Mouse (Mus musculus) monocyte, adult 2 months (primary cell): ENCODE results near the gene Crispld2.

Source experiments
- DNase-seq, 2 experiments: peaks; one replicate each; pipeline ENCODE4 v3.0.0; 2022; ENCODE audit warnings: low spot score in 2 of 2, low read depth in 1 of 2

Gene Crispld2

GRCm38 (mm10) chr8:120063326-120063725, 71.1 kb downstream of the Crispld2 start:
- DNase-seq = no peak

GRCm38 (mm10) chr8:120065611-120066010, 73.4 kb downstream of the Crispld2 start:
- DNase-seq = no peak

- no peak for DNase-seq
Measured at GRCm38 (mm10) chr8:120066226-120066625, 74.0 kb downstream of the Crispld2 start.

- no peak for DNase-seq
Measured at GRCm38 (mm10) chr8:120067936-120068668, 75.9 kb downstream of the Crispld2 start.

GRCm38 (mm10) chr8:120071684-120072083, 79.4 kb downstream of the Crispld2 start:
- DNase-seq = peak in 1 of 2 experiments; percentile 54

GRCm38 (mm10) chr8:120072259-120072658, 80.0 kb downstream of the Crispld2 start:
- DNase-seq = no peak

- no peak for DNase-seq
Measured at GRCm38 (mm10) chr8:120072827-120073226, 80.6 kb downstream of the Crispld2 start.

- DNase-seq = no peak
Measured at GRCm38 (mm10) chr8:120074516-120074915, 82.3 kb downstream of the Crispld2 start.

GRCm38 (mm10) chr8:120075347-120075746, 83.1 kb downstream of the Crispld2 start:
- DNase-seq = no peak

- peak in 1 of 2 experiments; percentile 52 for DNase-seq
Measured at GRCm38 (mm10) chr8:120078080-120078479, 85.8 kb downstream of the Crispld2 start.

GRCm38 (mm10) chr8:120079361-120079760, 87.1 kb downstream of the Crispld2 start:
- DNase-seq = no peak

- DNase-seq = no peak
Measured at GRCm38 (mm10) chr8:120083261-120083660, 91.0 kb downstream of the Crispld2 start.

- no peak for DNase-seq
Measured at GRCm38 (mm10) chr8:120084783-120085182, 92.5 kb downstream of the Crispld2 start.

- DNase-seq = no peak
Measured at GRCm38 (mm10) chr8:120089511-120089910, 97.3 kb downstream of the Crispld2 start.

- no peak for DNase-seq
Measured at GRCm38 (mm10) chr8:120091032-120091431, 98.8 kb downstream of the Crispld2 start.

- no peak for DNase-seq
Measured at GRCm38 (mm10) chr8:120093103-120093502, 100.9 kb downstream of the Crispld2 start.

GRCm38 (mm10) chr8:120094801-120095200, 102.6 kb downstream of the Crispld2 start:
- DNase-seq = no peak

- DNase-seq = no peak
Measured at GRCm38 (mm10) chr8:120096486-120096885, 104.2 kb downstream of the Crispld2 start.

GRCm38 (mm10) chr8:120100388-120101067, 108.3 kb downstream of the Crispld2 start:
- no peak for DNase-seq

- peak in 1 of 2 experiments; percentile 71 for DNase-seq
Measured at GRCm38 (mm10) chr8:120101068-120101972, 109.1 kb downstream of the Crispld2 start, which contains the start of gene Zdhhc7. Gene Zdhhc7, minus strand, starts transcription at chr8:120101482.
